Mouse (Mus musculus) thymus, postnatal 10 days (tissue): ENCODE results near the gene Ap1ar.
"Not testable (repeated sequence)": the region's sequence is repeated elsewhere in the genome, so short reads cannot be mapped to it uniquely, and the experiment has no call there.

ENCODE experiments used
- DNase-seq, 2 experiments: peaks; one replicate each; pipeline ENCODE4 v3.0.0; 2021; ENCODE audit warnings: low spot score in 2 of 2

Ap1ar gene

GRCm38 (mm10) chr3:127796271-127796670, 41.1 kb downstream of the Ap1ar start:
- no peak for DNase-seq

- no peak for DNase-seq
Observed at GRCm38 (mm10) chr3:127795762-127796161, 41.6 kb downstream of the Ap1ar start.

DNA sequence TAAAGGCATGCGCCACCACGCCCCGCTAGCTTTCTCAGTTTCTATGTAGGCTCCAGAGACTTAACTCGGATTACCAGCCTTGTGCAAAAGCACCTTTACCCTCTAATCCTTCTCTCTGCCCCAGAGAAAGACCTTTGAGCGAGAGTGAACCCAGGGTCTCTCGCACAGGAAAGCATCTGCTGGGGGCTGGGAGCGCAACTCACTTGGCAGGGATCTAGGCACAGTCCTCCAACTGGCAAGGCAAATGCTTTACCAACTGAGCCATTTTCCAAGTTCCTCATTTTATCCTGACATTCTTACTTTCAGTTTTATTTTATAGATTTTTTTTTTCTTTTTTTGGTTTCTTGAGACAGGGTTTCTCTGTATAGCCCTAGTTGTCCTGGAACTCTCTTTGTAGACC, 44.3 kb downstream of the Ap1ar start:
- no peak for DNase-seq

GRCm38 (mm10) chr3:127791595-127792561, 45.4 kb downstream of the Ap1ar start:
- DNase-seq, result no peak

DNA sequence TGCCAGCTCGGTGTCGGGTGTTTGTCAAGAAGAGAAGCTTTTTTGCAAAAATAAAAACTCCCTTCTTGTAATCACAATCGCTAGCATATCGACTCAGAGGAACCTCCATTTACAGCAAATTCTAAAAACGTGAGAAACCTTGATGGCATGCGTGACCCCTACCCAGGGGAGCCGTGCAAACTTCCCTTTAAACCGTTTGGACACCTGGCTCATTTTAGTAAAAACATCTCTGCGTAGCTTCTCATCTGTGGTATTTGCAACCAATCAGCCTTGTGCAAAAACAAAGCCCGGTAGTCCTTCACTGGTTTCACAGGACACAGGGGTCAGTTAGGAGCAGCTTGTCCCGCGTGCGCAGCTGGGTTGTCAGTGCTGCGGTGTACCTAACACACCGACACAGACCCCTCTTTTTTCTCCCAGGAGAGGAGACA, 46.3 kb downstream of the Ap1ar start:
- no peak for DNase-seq

DNA sequence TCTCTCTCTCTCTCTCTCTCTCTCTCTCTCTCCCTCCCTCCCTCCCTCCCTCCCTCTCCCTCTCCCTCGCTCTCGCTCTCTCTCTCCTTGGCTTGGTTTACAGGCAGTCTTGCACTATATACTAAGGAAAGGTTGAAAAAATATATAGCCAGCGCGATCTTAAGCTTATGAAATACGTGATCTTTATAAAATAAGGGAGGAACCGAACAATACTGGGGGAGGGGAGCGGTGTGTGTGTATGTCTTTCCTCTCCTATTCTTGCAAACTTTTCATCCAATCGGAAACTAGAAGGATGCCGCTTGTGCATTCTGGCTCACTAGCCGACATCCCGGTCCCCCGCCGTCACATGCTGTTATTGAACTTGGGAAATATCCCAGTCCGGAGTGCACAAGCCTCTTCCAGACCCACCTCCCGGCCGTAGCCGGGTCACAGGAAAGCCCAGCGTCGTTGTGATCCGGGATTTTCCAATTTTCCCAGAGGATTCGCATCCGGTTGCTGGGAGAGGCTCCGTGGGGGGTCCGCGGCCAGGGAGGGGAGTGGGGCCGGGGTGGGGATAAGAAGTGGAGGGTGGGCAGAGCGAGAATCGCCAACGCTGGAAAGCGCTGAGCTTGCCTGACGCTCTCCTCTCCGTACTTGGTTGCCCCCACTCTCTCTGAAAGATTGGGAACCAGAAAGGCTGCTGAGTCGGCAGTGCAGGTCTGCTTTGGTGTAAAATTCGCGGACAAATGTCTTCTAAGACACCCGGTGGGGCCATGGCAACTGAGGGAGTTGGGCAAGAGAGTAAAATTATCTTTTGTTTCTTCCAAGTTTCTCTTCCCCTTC, 46.9 kb downstream of the Ap1ar start:
- DNase-seq, result peak in 1 of 2 experiments; percentile 22

- DNase-seq, result peak in 1 of 2 experiments; percentile 17
Observed at GRCm38 (mm10) chr3:127789500-127790191, 47.7 kb downstream of the Ap1ar start, which contains the start of gene Tifa. Tifa (plus strand) TSS chr3:127789805.

GRCm38 (mm10) chr3:127788919-127789318, 48.4 kb downstream of the Ap1ar start:
- no peak for DNase-seq

- no peak for DNase-seq
Observed at GRCm38 (mm10) chr3:127788038-127788437, 49.3 kb downstream of the Ap1ar start.

DNA sequence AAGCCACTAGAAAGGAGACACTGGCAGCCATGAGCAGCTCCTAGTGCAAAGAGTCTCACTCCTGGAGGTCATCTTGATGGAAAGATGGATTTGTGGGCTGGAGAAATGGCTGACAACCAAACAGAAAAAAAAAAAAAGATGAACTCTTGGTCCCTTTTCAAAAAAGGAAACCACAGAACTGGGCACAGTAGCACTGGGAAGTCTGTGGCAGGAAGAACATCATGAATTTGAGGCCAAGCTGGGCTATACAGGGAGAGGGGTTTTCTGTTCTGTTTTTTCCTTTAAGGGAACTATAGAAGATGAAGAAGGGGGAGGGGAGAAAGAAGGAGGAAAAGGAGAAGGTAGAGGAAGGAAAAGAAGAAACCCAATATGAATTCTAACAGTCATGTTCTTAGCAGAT, 50.3 kb downstream of the Ap1ar start:
- DNase-seq, result no peak

- DNase-seq, result not testable (repeated sequence)
Observed at GRCm38 (mm10) chr3:127783680-127784079, 53.6 kb downstream of the Ap1ar start.

DNA sequence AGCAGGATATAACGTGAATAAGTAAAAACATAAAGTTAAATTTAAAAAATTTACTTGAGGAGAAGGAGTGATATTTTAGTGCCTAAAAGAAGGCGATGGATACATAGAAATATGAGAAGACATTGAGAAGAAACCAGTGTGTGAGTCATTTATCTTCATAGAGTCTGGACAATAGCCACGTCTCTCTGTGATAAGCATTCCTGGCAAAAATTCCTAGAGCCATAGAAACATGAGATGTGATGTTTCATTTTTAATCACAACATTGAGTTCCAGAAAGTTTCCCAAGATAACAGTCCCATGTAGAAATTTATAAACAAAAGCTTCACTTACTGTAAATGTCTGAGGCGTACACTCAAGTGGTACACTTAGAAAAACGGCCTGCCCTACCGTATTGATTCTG, 54.4 kb downstream of the Ap1ar start:
- DNase-seq, result no peak

- no peak for DNase-seq
Observed at GRCm38 (mm10) chr3:127780921-127781320, 56.4 kb downstream of the Ap1ar start.

GRCm38 (mm10) chr3:127780021-127780644, 57.2 kb downstream of the Ap1ar start, which contains the start of gene Alpk1:
Alpk1 (minus strand) TSS chr3:127780527.
- peak; percentile 49 to 71 for DNase-seq

- DNase-seq, result no peak
Observed at GRCm38 (mm10) chr3:127769146-127769545, 68.2 kb downstream of the Ap1ar start.

GRCm38 (mm10) chr3:127765971-127766370, 71.4 kb downstream of the Ap1ar start:
- DNase-seq, result no peak

- DNase-seq, result no peak
Observed at GRCm38 (mm10) chr3:127764541-127764940, 72.8 kb downstream of the Ap1ar start.

GRCm38 (mm10) chr3:127763076-127763612, 74.2 kb downstream of the Ap1ar start:
- DNase-seq, result peak; percentile 65 to 90

DNA sequence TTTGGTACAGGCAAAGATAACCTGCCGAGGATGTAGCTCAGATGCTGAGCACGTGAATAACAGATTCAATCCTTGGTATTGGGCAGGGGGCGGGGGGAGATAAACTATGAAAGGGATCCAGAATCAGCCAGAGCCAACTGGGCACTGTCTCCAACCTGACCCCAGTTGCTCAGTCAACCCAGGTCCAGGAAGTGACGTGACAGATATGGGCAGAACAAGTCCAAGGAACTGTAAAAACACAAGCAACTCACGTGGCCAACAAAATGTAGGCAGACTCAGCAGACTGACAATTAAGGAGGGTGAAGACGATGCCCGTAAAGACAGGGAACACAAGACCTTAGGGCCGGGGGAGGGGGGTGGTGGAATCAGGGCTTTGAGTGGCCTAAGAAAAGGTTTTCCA, 74.9 kb downstream of the Ap1ar start:
- no peak for DNase-seq

DNA sequence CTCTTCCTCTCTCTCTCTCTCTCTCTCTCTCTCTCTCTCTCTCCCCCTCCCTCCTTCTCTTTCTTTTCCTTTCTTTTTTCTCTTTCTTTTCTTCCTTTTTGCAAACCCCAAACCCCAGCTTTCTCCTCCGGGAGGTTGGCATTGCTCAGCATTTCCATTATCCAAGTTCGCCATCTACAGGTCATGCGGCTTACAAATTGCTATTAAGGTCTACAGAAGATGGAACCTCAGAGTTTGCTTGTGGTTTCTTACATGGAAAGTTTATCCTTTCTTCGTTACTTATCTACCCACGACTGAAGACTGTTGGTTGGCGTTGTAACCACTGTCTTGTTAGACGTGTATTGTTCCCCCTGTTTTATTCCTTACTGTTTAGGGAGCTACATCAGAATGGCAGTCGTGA, 78.1 kb downstream of the Ap1ar start:
- DNase-seq, result peak in 1 of 2 experiments; percentile 23

DNA sequence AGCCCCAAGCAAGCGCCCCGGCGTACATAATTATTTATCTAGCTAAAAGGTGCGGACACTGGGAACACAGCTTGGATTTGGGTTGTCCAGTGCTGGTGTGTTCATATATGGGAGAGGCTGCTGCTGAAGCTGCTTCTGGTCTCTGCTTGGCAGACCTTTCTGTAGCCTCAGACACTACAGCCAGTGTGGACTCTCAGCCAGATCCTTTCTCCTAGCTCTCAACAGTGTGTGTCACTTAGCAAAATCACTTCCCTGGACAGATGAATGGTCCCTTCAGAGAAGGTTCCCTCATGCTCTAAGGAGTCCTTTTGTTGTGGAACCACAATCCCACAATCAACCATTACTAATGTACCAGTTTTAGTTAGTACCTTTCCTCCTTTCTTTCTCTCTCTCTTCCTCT, 78.5 kb downstream of the Ap1ar start:
- DNase-seq, result no peak
